Comparison of ENCODE assay signal across 10 mouse cellular contexts in genomic region chr9:9165641-9166063, GRCm38 (mm10).
DNase-seq lines count a peak whose midpoint lies in the region; ATAC-seq and TF ChIP-seq lines count a peak whose summit lies in the region.
"Had no signal": no experiment of that assay in that cellular context is flagged by ENCODE, and none has a peak within 500 bp of the region (broad histone marks: within the 10 kb centered on the region; RNA-seq: fewer than 3 reads in every experiment).

No protein-coding gene starts in this region.

- H3K27me3 ChIP-seq in heart, postnatal 0 days (ENCODE audit: control insufficient read depth, insufficient read depth, low read length), result no peaks in the 10 kb centered on the region
- no peaks in the 10 kb centered on the region for H3K27me3 ChIP-seq in forebrain, embryonic 14.5 days (replicated peaks; ENCODE audit: control insufficient read depth, insufficient read depth, low read length)

- no peaks in the 10 kb centered on the region for H3K4me1 ChIP-seq in heart, postnatal 0 days (ENCODE audit: control insufficient read depth, insufficient read depth)
- no peaks in the 10 kb centered on the region; the same call in 1 of the 2 replicates for H3K4me1 ChIP-seq in lung, adult 2 months (ENCODE audit: control insufficient read depth, insufficient read depth, low read length)
- no peaks in the 10 kb centered on the region for H3K4me1 ChIP-seq in forebrain, embryonic 14.5 days (ENCODE audit: control insufficient read depth, insufficient read depth, low read length)

- DNase-seq in adrenal gland, adult 2 months, result peak; percentile 21
- DNase-seq in adrenal gland, postnatal 4 days (ENCODE audit: low spot score in 2 of 2), result no peak
- DNase-seq in adrenal gland, postnatal 14 days, result peak; percentile 30
- no peak for DNase-seq in heart, postnatal 0 days (ENCODE audit: low spot score)
- peak; percentile 12 for DNase-seq in lung, adult 2 months
- no peak for DNase-seq in layer of hippocampus, postnatal 14 days (ENCODE audit: low spot score in 2 of 2)
- no peak for DNase-seq in left cerebral cortex, postnatal 25 days (ENCODE audit: low spot score in 2 of 2)
- no peak for DNase-seq in forebrain, embryonic 14.5 days (ENCODE audit: low spot score)

- 38% methylated on average over 4 of the region's 4 CpGs for WGBS in heart, postnatal 0 days
- WGBS in lung, adult 2 months, result 35% methylated on average over 4 of the region's 4 CpGs
- WGBS in forebrain, embryonic 14.5 days, result 82% methylated on average over 4 of the region's 4 CpGs

- intact Hi-C loops in left cerebral cortex, postnatal 25 days (cut with DNase I), result no loop called here

- H3K4me3 ChIP-seq in heart, postnatal 0 days (ENCODE audit: low read depth, low read length), result no peak overlapping the region
- no peak overlapping the region for H3K4me3 ChIP-seq in lung, adult 2 months (replicated peaks; ENCODE audit: extremely low read depth, low read depth, low read length)
- no peak overlapping the region for H3K4me3 ChIP-seq in forebrain, embryonic 14.5 days (ENCODE audit: low read depth, low read length)

- no peak for TF ChIP-seq CTCF in heart, postnatal 0 days (IDR thresholded peaks at IDR 0.05; ENCODE audit: low read depth)
- TF ChIP-seq CTCF in lung, adult 2 months (IDR thresholded peaks at IDR 0.05; ENCODE audit: insufficient read depth, low read length), result no peak

- no peak overlapping the region for H3K9ac ChIP-seq in heart, postnatal 0 days (replicated peaks; ENCODE audit: low read depth, low read length)
- no peak overlapping the region for H3K9ac ChIP-seq in forebrain, embryonic 14.5 days (ENCODE audit: low read length)

- no peak for TF ChIP-seq EP300 in heart, postnatal 0 days (IDR thresholded peaks at IDR 0.05; ENCODE audit: low read depth)

- peak; percentile 49 for ATAC-seq in heart, postnatal 0 days (ENCODE audit: insufficient read depth, low read depth)
- ATAC-seq in forebrain, embryonic 14.5 days, result no peak
- ATAC-seq: midbrain, embryonic 16.5 days had no signal

- H3K27ac ChIP-seq in heart, postnatal 0 days (ENCODE audit: low read depth), result peak overlapping the region; percentile 33; the same call in 1 of the 2 replicates
- no peak overlapping the region for H3K27ac ChIP-seq in forebrain, embryonic 14.5 days (ENCODE audit: low read depth, low read length)

- H3K36me3 ChIP-seq in heart, postnatal 0 days (replicated peaks; ENCODE audit: control insufficient read depth, insufficient read depth, low read length), result no peaks in the 10 kb centered on the region
- H3K36me3 ChIP-seq in forebrain, embryonic 14.5 days (ENCODE audit: control insufficient read depth, insufficient read depth, low read length), result no peaks in the 10 kb centered on the region

- no peak overlapping the region for H3K4me2 ChIP-seq in heart, postnatal 0 days (ENCODE audit: low read depth, low read length)
- no peak overlapping the region for H3K4me2 ChIP-seq in forebrain, embryonic 14.5 days (ENCODE audit: low read length)
- H3K4me2 ChIP-seq: liver, embryonic 11.5 days had no signal

- H3K9me3 ChIP-seq in heart, postnatal 0 days (replicated peaks; ENCODE audit: control insufficient read depth, low read length), result no peaks in the 10 kb centered on the region
- H3K9me3 ChIP-seq in forebrain, embryonic 14.5 days (replicated peaks; ENCODE audit: control insufficient read depth, low read length), result no peaks in the 10 kb centered on the region

- no peak for TF ChIP-seq POLR2A in lung, adult 2 months (IDR thresholded peaks at IDR 0.05; ENCODE audit: borderline replicate concordance, extremely low read depth, low read depth, low read length)

Comparison
In these comparisons a context has a peak if more than half of its experiments do, and no peak if none do; other contexts are left out.
1. DNase-seq: peak in adrenal gland, adult 2 months (single experiment), adrenal gland, postnatal 14 days (single experiment) and lung, adult 2 months (single experiment); none in adrenal gland, postnatal 4 days (0 of 2), heart, postnatal 0 days (single experiment), layer of hippocampus, postnatal 14 days (0 of 2), left cerebral cortex, postnatal 25 days (0 of 2) and forebrain, embryonic 14.5 days (single experiment).